9 mouse cellular contexts compared by ENCODE assay signal in genomic region chr13:99092279-99092930, GRCm38 (mm10).
DNase-seq lines count a peak whose midpoint lies in the region; ATAC-seq and TF ChIP-seq lines count a peak whose summit lies in the region.
"Had no signal": no experiment of that assay in that cellular context is flagged by ENCODE, and none has a peak within 500 bp of the region (broad histone marks: within the 10 kb centered on the region; RNA-seq: fewer than 3 reads in every experiment).

No protein-coding gene starts in this region.

- H3K9me3 ChIP-seq in intestine, embryonic 15.5 days, result no peaks in the 10 kb centered on the region
- H3K9me3 ChIP-seq in lung, embryonic 15.5 days, result no peaks in the 10 kb centered on the region
- H3K9me3 ChIP-seq: midbrain, embryonic 12.5 days had no signal

- no peak overlapping the region for H3K4me3 ChIP-seq in intestine, embryonic 15.5 days (replicated peaks)
- no peak overlapping the region for H3K4me3 ChIP-seq in lung, embryonic 15.5 days
- H3K4me3 ChIP-seq in layer of hippocampus, adult 2 months, result no peak overlapping the region
- H3K4me3 ChIP-seq: midbrain, embryonic 12.5 days had no signal

- 28% methylated on average over 14 of the region's 14 CpGs for WGBS in intestine, embryonic 15.5 days
- 37% methylated on average over 14 of the region's 14 CpGs for WGBS in lung, embryonic 15.5 days

- no peak overlapping the region for H3K9ac ChIP-seq in intestine, embryonic 15.5 days
- H3K9ac ChIP-seq in lung, embryonic 15.5 days, result no peak overlapping the region
- H3K9ac ChIP-seq: midbrain, embryonic 12.5 days had no signal

- H3K36me3 ChIP-seq in intestine, embryonic 15.5 days, result no peaks in the 10 kb centered on the region
- no peaks in the 10 kb centered on the region for H3K36me3 ChIP-seq in lung, embryonic 15.5 days
- H3K36me3 ChIP-seq: midbrain, embryonic 12.5 days had no signal

- peak overlapping the region; percentile 22 for H3K4me2 ChIP-seq in intestine, embryonic 15.5 days (replicated peaks)
- no peak overlapping the region for H3K4me2 ChIP-seq in lung, embryonic 15.5 days
- H3K4me2 ChIP-seq: midbrain, embryonic 12.5 days had no signal

- peak; percentile 81 for ATAC-seq in intestine, embryonic 15.5 days
- peak; percentile 78; the same call in 1 of the 2 replicates for ATAC-seq in lung, embryonic 15.5 days (ENCODE audit: borderline replicate concordance, extremely low read depth, low FRiP score, low TSS enrichment)

- H3K4me1 ChIP-seq in intestine, embryonic 15.5 days (replicated peaks), result peaks cover 12% of the 10 kb centered on the region
- peaks cover 10% of the 10 kb centered on the region; the same call in 1 of the 2 replicates for H3K4me1 ChIP-seq in lung, embryonic 15.5 days

- TF ChIP-seq CTCF in layer of hippocampus, adult 2 months (conservative IDR thresholded peaks at IDR 0.05), result no peak

- H3K27ac ChIP-seq in intestine, embryonic 15.5 days, result 0 out of 2 replicates have a peak overlapping the region, but pooled peaks have one; percentile 40
- H3K27ac ChIP-seq in lung, embryonic 15.5 days, result no peak overlapping the region
- H3K27ac ChIP-seq in layer of hippocampus, adult 2 months, result no peak overlapping the region

- DNase-seq in adrenal gland, postnatal 10 days, result peak; percentile 55
- DNase-seq in adrenal gland, adult 18-20 months (ENCODE audit: low spot score in 2 of 2), result no peak
- peak; percentile 47 for DNase-seq in gastrocnemius, adult 18-20 months (ENCODE audit: low spot score)
- peak; percentile 56 for DNase-seq in testis, postnatal 14 days (ENCODE audit: low spot score)
- DNase-seq in layer of hippocampus, adult 2 months (ENCODE audit: low spot score in 2 of 2), result no peak
- DNase-seq in thymus, postnatal 25 days, result no peak

- no peaks in the 10 kb centered on the region for H3K27me3 ChIP-seq in intestine, embryonic 15.5 days (replicated peaks)
- no peaks in the 10 kb centered on the region for H3K27me3 ChIP-seq in lung, embryonic 15.5 days
- H3K27me3 ChIP-seq: midbrain, embryonic 12.5 days had no signal

Comparison
In these comparisons a context has a peak if more than half of its experiments do, and no peak if none do; other contexts are left out.
1. DNase-seq: peak in adrenal gland, postnatal 10 days (single experiment), gastrocnemius, adult 18-20 months (single experiment) and testis, postnatal 14 days (single experiment); none in adrenal gland, adult 18-20 months (0 of 2), layer of hippocampus, adult 2 months (0 of 2) and thymus, postnatal 25 days (single experiment).